ENCODE assay signal across 1 mouse cellular context in the genomic region with DNA sequence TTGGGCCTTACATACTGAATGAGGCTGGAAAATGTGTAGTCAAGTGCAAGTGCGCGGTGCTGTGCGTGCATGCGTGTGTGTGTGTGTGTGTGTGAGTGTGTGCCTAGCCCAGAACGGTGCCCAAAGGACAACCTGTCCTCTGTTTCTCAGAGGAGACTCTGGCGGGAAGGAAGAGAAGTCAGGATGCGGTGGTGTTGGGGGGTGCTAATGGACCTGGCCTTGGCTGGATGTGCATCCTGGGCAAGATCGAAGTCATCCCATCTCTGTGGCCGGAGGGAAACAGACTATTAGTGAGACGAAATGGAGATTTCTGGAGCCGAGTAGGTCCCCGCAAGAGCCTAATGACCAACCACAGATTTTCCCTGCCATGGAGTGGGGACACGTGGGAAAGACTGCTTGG.
TF ChIP-seq lines count a peak whose summit lies in the region.

No protein-coding gene starts in this region.

TF ChIP-seq in CH12.LX, 34 proteins besides CTCF, POLR2A, EP300 and RAD21:
- no peak for TF ChIP-seq TBP (conservative IDR thresholded peaks at IDR 0.05; ENCODE audit: low read depth, low read length)
- TF ChIP-seq ETS1 (conservative IDR thresholded peaks at IDR 0.05; ENCODE audit: low read depth, low read length), result no peak
- 0 out of 2 replicates have a peak, but pooled peaks have one; percentile 34 for TF ChIP-seq MAX (IDR thresholded peaks at IDR 0.05; ENCODE audit: low read length)
- TF ChIP-seq MEF2A (IDR thresholded peaks at IDR 0.05; ENCODE audit: borderline replicate concordance, low read depth, low read length), result no peak
- TF ChIP-seq MAFK (IDR thresholded peaks at IDR 0.05; ENCODE audit: insufficient replicate concordance, low read length), result no peak
- TF ChIP-seq KAT2A (IDR thresholded peaks at IDR 0.05; ENCODE audit: insufficient replicate concordance, low read length), result no peak
- TF ChIP-seq ZNF384 (IDR thresholded peaks at IDR 0.05; ENCODE audit: low read depth, low read length), result no peak
- no peak for TF ChIP-seq IRF4 (IDR thresholded peaks at IDR 0.05; ENCODE audit: low read depth, low read length)
- TF ChIP-seq NRF1 (IDR thresholded peaks at IDR 0.05; ENCODE audit: low read depth, low read length), result peak; percentile 17; the same call in 1 of the 2 replicates
- TF ChIP-seq CHD1 (IDR thresholded peaks at IDR 0.05; ENCODE audit: low read depth, low read length), result no peak
- no peak for TF ChIP-seq RCOR1 (conservative IDR thresholded peaks at IDR 0.05; ENCODE audit: low read depth, low read length)
- 0 out of 2 replicates have a peak, but pooled peaks have one; percentile 19 for TF ChIP-seq MAZ (IDR thresholded peaks at IDR 0.05; ENCODE audit: low read depth, low read length)
- TF ChIP-seq USF2 (conservative IDR thresholded peaks at IDR 0.05; ENCODE audit: low read depth, low read length), result no peak
- no peak for TF ChIP-seq CHD2 (IDR thresholded peaks at IDR 0.05; ENCODE audit: low read length)
- TF ChIP-seq UBTF (IDR thresholded peaks at IDR 0.05; ENCODE audit: low read depth, low read length), result no peak
- peak; percentile 3; the same call in 1 of the 2 replicates for TF ChIP-seq SIN3A (IDR thresholded peaks at IDR 0.05; ENCODE audit: low read length)
